8 mouse cellular contexts compared by ENCODE assay signal in the genomic region with DNA sequence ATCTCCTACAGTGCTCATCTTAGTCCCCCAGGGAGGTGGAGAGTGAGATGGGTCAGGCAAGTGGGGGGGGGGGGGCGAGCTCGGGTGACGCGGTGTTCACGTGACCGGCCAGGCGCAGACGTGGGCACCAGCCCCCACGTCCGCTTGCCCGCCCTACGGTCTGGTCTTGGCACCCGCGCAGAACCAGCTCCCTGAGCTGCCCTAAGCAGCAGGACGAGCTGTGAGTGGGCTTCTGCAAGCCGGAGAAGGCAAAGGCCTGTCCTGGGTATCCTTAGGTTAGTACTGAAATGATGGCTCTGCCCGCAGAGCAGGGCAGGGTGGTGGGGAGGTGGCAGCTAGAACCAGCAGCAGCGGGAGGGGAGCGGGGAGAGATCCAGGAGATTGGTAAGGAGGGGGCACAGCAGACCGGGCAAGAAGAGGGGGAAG. TPM values are rescaled to one million over a fixed set of nuclear protein-coding genes. Genes with fewer than 3 reads are reported as not detected.
A peak's percentile ranks its signal among the peaks of the same experiment; 100 is the strongest.
DNase-seq lines count a peak whose midpoint lies in the region; ATAC-seq and TF ChIP-seq lines count a peak whose summit lies in the region.

No protein-coding gene starts in this region.

- no peak for ATAC-seq in intestine, embryonic 16.5 days
- ATAC-seq in liver, postnatal 0 days, result no peak

- H3K4me3 ChIP-seq in embryonic fibroblast, embryonic 13.5 days (ENCODE audit: insufficient read depth, low read length), result peak overlapping the region; percentile 42
- peak overlapping the region; percentile 42 for H3K4me3 ChIP-seq in intestine, embryonic 16.5 days (ENCODE audit: low read length)
- no peak overlapping the region; the same call in 1 of the 2 replicates for H3K4me3 ChIP-seq in liver, postnatal 0 days (ENCODE audit: low read depth, low read length)

- WGBS in intestine, embryonic 16.5 days, result 14% methylated on average over 20 of the region's 20 CpGs
- 31% methylated on average over 20 of the region's 20 CpGs for WGBS in liver, postnatal 0 days (ENCODE audit: insufficient replicate concordance)

- TF ChIP-seq POLR2A in embryonic fibroblast, embryonic 13.5 days (IDR thresholded peaks at IDR 0.05; ENCODE audit: low read depth, low read length), result no peak

- H3K27ac ChIP-seq in embryonic fibroblast, embryonic 13.5 days (ENCODE audit: insufficient read depth, low read length), result no peak overlapping the region
- no peak overlapping the region for H3K27ac ChIP-seq in intestine, embryonic 16.5 days (ENCODE audit: low read length)
- H3K27ac ChIP-seq in liver, postnatal 0 days (ENCODE audit: low read depth), result no peak overlapping the region

- DNase-seq in embryo, embryonic 10.5 days (ENCODE audit: low spot score), result peak; percentile 6
- no peak for DNase-seq in embryo, embryonic 10 days (ENCODE audit: low spot score)
- DNase-seq in adrenal gland, postnatal 10 days, result peak; percentile 29
- peak; percentile 10 for DNase-seq in liver, postnatal 0 days
- peak; percentile 22 to 44 for DNase-seq in right cerebral cortex, adult 2 months (ENCODE audit: low spot score in 2 of 2)
- DNase-seq in thymus, adult 18-20 months, result no peak

- no peaks in the 10 kb centered on the region for H3K27me3 ChIP-seq in intestine, embryonic 16.5 days (replicated peaks; ENCODE audit: control insufficient read depth, insufficient read depth, low read length)
- peaks cover 8% of the 10 kb centered on the region for H3K27me3 ChIP-seq in liver, postnatal 0 days (ENCODE audit: insufficient read depth, low read length)

- TF ChIP-seq EP300 in liver, postnatal 0 days (IDR thresholded peaks at IDR 0.05; ENCODE audit: low read depth), result no peak

- no peak for TF ChIP-seq CTCF in embryonic fibroblast, embryonic 13.5 days (IDR thresholded peaks at IDR 0.05; ENCODE audit: borderline replicate concordance, insufficient read depth, low read length)
- TF ChIP-seq CTCF in liver, postnatal 0 days (IDR thresholded peaks at IDR 0.05; ENCODE audit: low read depth), result no peak

- H3K9ac ChIP-seq in intestine, embryonic 16.5 days (ENCODE audit: low read depth, low read length), result 0 out of 2 replicates have a peak overlapping the region, but pooled peaks have one; percentile 33
- H3K9ac ChIP-seq in liver, postnatal 0 days (replicated peaks), result no peak overlapping the region

- H3K4me1 ChIP-seq in embryonic fibroblast, embryonic 13.5 days (ENCODE audit: control insufficient read depth, insufficient read depth, low read length), result no peaks in the 10 kb centered on the region
- H3K4me1 ChIP-seq in intestine, embryonic 16.5 days (ENCODE audit: control insufficient read depth, insufficient read depth, low read length), result no peaks in the 10 kb centered on the region
- no peaks in the 10 kb centered on the region for H3K4me1 ChIP-seq in liver, postnatal 0 days (ENCODE audit: insufficient read depth)

- no peaks in the 10 kb centered on the region for H3K9me3 ChIP-seq in intestine, embryonic 16.5 days (ENCODE audit: control insufficient read depth, low read length)
- no peaks in the 10 kb centered on the region for H3K9me3 ChIP-seq in liver, postnatal 0 days (ENCODE audit: low read length)

- peak overlapping the region; percentile 59 for H3K4me2 ChIP-seq in intestine, embryonic 16.5 days (ENCODE audit: low read depth, low read length)
- peak overlapping the region; percentile 40 for H3K4me2 ChIP-seq in liver, postnatal 0 days (ENCODE audit: low read depth, low read length)

- no peaks in the 10 kb centered on the region for H3K36me3 ChIP-seq in intestine, embryonic 16.5 days (ENCODE audit: control insufficient read depth, insufficient read depth, low read length)
- no peaks in the 10 kb centered on the region for H3K36me3 ChIP-seq in liver, postnatal 0 days (replicated peaks; ENCODE audit: insufficient read depth, low read length)

RNA-seq across cellular contexts. Expression of a gene that starts 41.5 kb away (rescaled TPM):
- 1 to 10 TPM; 6.4 to 6.9 TPM for total RNA-seq in adrenal gland, postnatal 10 days (2021)
- polyA plus RNA-seq in embryonic fibroblast, embryonic 13.5 days (2011; ENCODE audit: insufficient read length, low read depth, missing spikeins), result 6.1 and 7.6 TPM in 2 replicates
- 5.8 and 6.5 TPM in 2 replicates for polyA plus RNA-seq in intestine, embryonic 16.5 days (2015; fragmentation: Nextera tagmentation; extraction: Ambion mirVana)
- polyA plus RNA-seq in liver, postnatal 0 days (2015; fragmentation: Nextera tagmentation; extraction: Ambion mirVana), result 0.96 and 0.97 TPM in 2 replicates

Comparison
In these comparisons a context has a peak if more than half of its experiments do, and no peak if none do; other contexts are left out.
1. DNase-seq: peak in embryo, embryonic 10.5 days (single experiment), adrenal gland, postnatal 10 days (single experiment), liver, postnatal 0 days (single experiment) and right cerebral cortex, adult 2 months (2 of 2); none in embryo, embryonic 10 days (single experiment) and thymus, adult 18-20 months (0 of 2).